Mouse (Mus musculus): Measurements from ENCODE around the gene Klk1.

Klk1 gene

DNA sequence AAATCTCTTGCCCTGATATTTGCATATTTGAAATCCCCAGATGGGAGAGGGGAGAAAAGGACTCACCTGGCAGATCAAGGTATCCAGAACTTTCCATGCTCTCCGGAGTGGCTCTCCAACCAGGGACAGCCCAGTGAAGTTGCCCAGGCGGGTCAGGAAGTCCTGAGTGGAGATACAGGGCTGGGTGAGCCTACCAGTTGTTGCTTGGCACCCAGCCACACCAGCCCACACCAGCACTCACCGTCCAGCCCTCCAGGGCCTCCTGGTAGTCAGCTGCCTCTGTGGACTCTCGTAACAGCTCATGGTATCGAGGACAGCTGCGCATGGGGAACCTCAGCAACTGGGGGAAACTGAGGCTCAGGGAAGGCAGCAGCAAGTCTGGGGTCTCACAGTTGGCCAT is 29.8 kb downstream of the Klk1 start:
- no peak for DNase-seq

GRCm38 (mm10) chr7:44257278-44257677 is 32.1 kb downstream of the Klk1 start, which contains the start of gene Acp4:
Gene Acp4, minus strand, starts transcription at chr7:44257378.
- DNase-seq: no peak

DNA sequence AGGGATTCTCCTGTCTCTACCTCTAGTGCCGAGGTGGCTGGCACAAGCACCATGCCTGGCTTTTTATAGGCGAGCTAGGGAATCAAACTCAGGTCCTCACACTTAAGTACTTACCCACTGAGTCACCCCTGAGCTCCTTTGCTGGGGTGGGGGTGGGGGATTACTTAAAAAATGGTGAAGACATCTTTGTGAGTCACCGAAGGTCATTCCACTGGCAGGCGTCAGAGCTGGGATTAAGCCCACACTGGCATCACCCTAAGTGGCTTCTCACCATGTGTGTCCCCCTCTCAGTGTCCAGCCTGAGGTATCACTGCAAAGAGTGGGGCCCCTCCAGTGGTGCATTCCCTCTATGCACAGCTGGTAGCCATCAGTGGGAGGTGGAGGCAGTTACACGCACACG is 35.2 kb downstream of the Klk1 start:
- DNase-seq: no peak

DNA sequence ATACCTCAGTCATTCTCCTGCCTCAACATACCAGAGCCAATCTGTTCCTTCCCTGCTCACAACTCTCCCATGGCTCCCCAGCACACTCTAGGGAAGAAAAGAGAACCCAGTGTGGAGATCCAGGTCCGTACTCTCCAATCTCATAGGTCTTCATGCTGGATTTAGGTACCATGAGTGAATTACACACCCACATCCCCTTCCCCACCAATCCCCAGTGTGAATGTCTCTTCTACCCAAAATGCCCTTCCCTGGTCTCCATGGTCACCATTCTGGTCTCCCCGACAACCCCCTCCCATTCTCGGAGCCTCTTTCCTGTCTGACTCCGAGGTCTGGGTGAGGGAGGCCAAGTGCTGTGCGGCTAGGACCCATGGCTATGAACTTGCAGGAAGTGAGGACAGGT is 36.0 kb downstream of the Klk1 start, which contains the start of gene Gm15517:
TSS of gene Gm15517 (plus strand) at position 301 of the 400 bp plus-strand sequence.
- no peak for DNase-seq

GRCm38 (mm10) chr7:44262791-44263643 is 37.9 kb downstream of the Klk1 start:
- DNase-seq: peak; percentile 93

GRCm38 (mm10) chr7:44268117-44268516 is 43.0 kb downstream of the Klk1 start:
- DNase-seq: no peak

DNA sequence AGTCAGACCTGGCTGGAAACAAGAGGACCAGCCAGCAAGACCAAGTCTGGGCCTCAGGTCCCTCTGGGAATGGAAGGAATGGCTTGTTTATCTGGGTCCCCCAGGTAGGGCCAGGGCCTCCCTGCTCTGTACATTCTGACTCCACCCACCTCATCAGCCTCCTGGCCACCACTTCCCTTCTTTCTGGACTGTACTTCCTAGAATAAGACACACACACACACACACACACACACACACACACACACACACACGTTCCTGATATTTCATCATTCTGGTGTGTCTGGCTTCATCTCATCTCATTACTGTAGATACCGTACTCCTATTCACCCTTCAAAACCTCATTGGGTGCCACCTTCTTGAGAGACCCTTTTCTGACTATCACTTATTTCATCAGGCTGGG is 44.2 kb downstream of the Klk1 start:
- no peak for DNase-seq

- DNase-seq: no peak
These were observed 46.1 kb downstream of the Klk1 start for GRCm38 (mm10) chr7:44271309-44271708.

DNA sequence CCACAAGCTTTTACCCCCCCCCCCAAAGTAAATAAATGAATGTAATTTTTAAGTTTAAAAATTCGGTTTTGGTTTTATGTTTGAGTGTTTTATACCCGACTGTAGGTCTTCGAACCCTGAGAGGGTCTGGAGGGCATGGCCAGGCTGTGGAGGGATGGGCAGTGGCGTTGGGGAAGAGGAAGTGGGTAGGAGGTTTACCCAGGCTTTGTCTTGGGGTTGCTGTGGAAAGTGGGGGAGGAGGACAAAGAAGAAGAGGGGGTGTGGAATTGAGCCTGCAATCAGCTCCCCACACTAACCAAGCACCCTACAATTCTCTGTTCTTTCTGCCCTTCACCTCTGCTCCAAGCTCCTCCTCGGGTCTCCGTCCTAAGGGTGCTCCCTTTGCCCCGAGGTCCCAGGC is 47.4 kb downstream of the Klk1 start:
- DNase-seq: no peak

GRCm38 (mm10) chr7:44273446-44273845 is 48.3 kb downstream of the Klk1 start:
- DNase-seq: no peak

DNA sequence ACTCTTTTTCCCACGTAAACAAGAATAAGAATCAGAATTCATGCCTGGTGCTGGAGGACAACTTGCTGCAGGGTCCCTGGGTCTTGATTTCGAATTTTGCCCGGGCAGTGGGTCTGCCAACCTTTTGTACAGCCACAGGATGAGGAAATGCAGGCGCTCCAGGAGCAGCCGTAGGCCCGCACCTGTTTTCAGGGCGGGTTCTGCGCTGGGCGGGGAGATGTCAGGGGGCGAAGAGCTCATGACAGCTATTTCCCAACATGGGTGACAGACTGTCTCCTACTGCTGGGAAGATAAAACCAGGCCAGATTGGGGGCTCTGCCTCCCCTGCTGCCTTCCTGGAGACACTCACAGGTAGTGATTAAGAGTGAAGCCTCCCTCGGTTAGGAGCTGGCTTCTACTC is 48.9 kb downstream of the Klk1 start:
- no peak for DNase-seq

DNA sequence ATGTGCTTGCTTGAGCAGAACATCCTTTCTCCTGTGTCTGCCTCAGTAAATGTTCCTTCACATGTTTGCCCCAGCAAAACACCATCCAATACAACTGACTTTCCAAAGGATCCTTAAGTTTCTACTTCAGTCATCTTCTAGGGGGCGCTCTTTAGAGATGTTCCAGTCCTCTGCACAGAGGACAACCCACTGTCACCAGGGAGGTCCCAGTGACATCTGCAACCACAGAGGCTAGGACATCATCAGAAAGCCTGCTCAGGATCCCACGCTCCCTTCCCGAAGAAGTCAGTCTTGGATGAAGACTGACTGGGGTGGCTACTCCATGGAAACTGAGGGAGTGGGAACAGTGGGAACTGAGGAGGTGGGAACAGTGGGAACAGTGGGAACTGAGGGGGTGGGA is 50.4 kb downstream of the Klk1 start:
- DNase-seq: no peak

- no peak for DNase-seq
These were observed 51.5 kb downstream of the Klk1 start for GRCm38 (mm10) chr7:44276461-44277249.

- DNase-seq: no peak
These were observed 52.1 kb downstream of the Klk1 start for GRCm38 (mm10) chr7:44277250-44277622.

All from kidney, postnatal 14 days (tissue).